Mouse (Mus musculus) olfactory bulb, adult 2 months (tissue): Measurements from ENCODE around the gene Gm10226.

Experiments used
- CTCF ChIP-seq: fragments of 200-500 bp; IDR thresholded peaks from 2 replicates; pipeline ENCODE4 v1.5.1; 2012; ENCODE audit warnings: low read depth, mild to moderate bottlenecking, low read length, moderate library complexity; ENCODE audit not compliant: insufficient read depth
- POLR2A ChIP-seq: fragments of 200-500 bp; IDR thresholded peaks from 2 replicates; pipeline ENCODE4 v1.6.1; 2012; ENCODE audit warnings: mild to moderate bottlenecking, low read depth, low read length, moderate library complexity; ENCODE audit not compliant: insufficient read depth

GRCm38 (mm10) chr17:21648791-21649190, 42.9 kb upstream of the Gm10226 start:
- no peak for TF ChIP-seq CTCF
- TF ChIP-seq POLR2A, result no peak
